Mouse (Mus musculus) neural tube, embryonic 15.5 days (tissue): ENCODE data around the gene 6720489N17Rik. TPM values are rescaled to one million over a fixed set of nuclear protein-coding genes. Genes with fewer than 3 reads are reported as not detected.

Source experiments
- microRNA-seq: library from miRNA; unstranded; fragments of <30 nt; microRNA quantifications from one replicate; pipeline ENCODE4, GENCODE M21; 2017
- polyA plus RNA-seq: library from polyadenylated mRNA; unstranded; fragments of >200 nt; fragmentation: Nextera tagmentation; extraction: Ambion mirVana; gene quantifications from 2 replicates; pipeline ENCODE4 v1.2.1, GENCODE M21; 2015

Gene 6720489N17Rik
- polyA plus RNA-seq, 1 experiment from 2014 or later: 8.6 TPM

Small RNA genes lying within 50 kb of the gene (microRNA-seq; reads per million reads assigned to microRNA genes)
- not detected for gene Gm24020

Other genes with a start within 250 kb of the 6720489N17Rik start
- gene Gm3604, start 241.0 kb downstream of the 6720489N17Rik start, polyA plus RNA-seq: 3.1 and 5.1 TPM in 2 replicates
- gene Gm49359, start 157.3 kb downstream of the 6720489N17Rik start, polyA plus RNA-seq: 15.8 and 16.7 TPM in 2 replicates
- not detected in 2 replicates for gene Zfp935, start 65.7 kb downstream of the 6720489N17Rik start, polyA plus RNA-seq
- 11.4 and 14.2 TPM in 2 replicates for gene Zfp934, start 53.0 kb downstream of the 6720489N17Rik start, polyA plus RNA-seq
- gene Platr25, start 136.5 kb upstream of the 6720489N17Rik start, polyA plus RNA-seq: 35.0 and 35.1 TPM in 2 replicates
- 10.3 and 10.5 TPM in 2 replicates for gene Gm5141, start 161.6 kb upstream of the 6720489N17Rik start, polyA plus RNA-seq
- 1.6 and 13.8 TPM in 2 replicates for gene Fbp2, start 234.2 kb upstream of the 6720489N17Rik start, polyA plus RNA-seq